Mouse (Mus musculus) ES-E14 (cell line): ENCODE results near the gene Flot1.

Experiments used
- CHD2 ChIP-seq: IDR thresholded peaks from 2 replicates; pipeline ENCODE4 v1.6.1; 2014; ENCODE audit warnings: mild to moderate bottlenecking, low read depth, low read length, inconsistent platforms
- HCFC1 ChIP-seq: IDR thresholded peaks from 2 replicates; pipeline ENCODE4 v1.6.1; 2012; ENCODE audit warnings: low read length, inconsistent platforms, borderline replicate concordance; ENCODE audit not compliant: insufficient read depth
- MAFK ChIP-seq: IDR thresholded peaks from 2 replicates; pipeline ENCODE4 v1.6.1; 2014; ENCODE audit warnings: mild to moderate bottlenecking, low read depth, low read length, inconsistent platforms; ENCODE audit not compliant: insufficient read depth
- ZC3H11A ChIP-seq: IDR thresholded peaks from 2 replicates; pipeline ENCODE4 v1.6.1; 2012; ENCODE audit warnings: low read depth, mild to moderate bottlenecking, inconsistent platforms, low read length, borderline replicate concordance
- ZNF384 ChIP-seq: IDR thresholded peaks from 2 replicates; pipeline ENCODE4 v1.6.1; 2012; ENCODE audit warnings: low read depth, low read length, inconsistent platforms

GRCm38 (mm10) chr17:35824402-35824801 lies 1.4 kb downstream of the Flot1 start:
- TF ChIP-seq ZC3H11A (no peak), ZNF384 (no peak), MAFK (no peak), HCFC1 (no peak), CHD2 (no peak)
